Mouse (Mus musculus): Measurements from ENCODE around the gene Il23r.
A peak's percentile ranks its signal among the peaks of the same experiment; 100 is the strongest.
"Not testable (repeated sequence)": the region's sequence is repeated elsewhere in the genome, so short reads cannot be mapped to it uniquely, and the experiment has no call there.

Gene Il23r

GRCm38 (mm10) chr6:67491755-67492154, at the start of gene Il23r:
Gene Il23r, minus strand, starts transcription at chr6:67491855.
- DNase-seq (ENCODE audit: low read depth) = no peak

DNA sequence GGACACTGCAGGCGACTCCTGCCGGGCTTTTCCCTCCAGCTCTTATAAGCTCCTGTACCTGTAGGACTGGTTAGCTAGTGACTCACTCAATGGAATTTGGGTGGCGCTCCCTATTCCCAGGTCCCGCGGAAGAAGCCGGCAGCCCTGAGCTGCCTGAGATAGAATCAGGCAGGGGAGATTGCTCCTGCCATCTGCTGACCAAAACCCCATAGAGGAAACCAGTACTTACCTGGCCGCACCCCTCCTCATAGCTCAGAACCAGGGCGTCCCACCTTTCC, 44.1 kb upstream of the Il23r start, which contains the start of gene Tacstd2:
TSS of gene Tacstd2 (minus strand) at position 20 of the 278 bp plus-strand sequence.
- no peak for DNase-seq (ENCODE audit: low read depth)

GRCm38 (mm10) chr6:67535005-67535776, 43.5 kb upstream of the Il23r start:
- DNase-seq (ENCODE audit: low read depth) = no peak

DNA sequence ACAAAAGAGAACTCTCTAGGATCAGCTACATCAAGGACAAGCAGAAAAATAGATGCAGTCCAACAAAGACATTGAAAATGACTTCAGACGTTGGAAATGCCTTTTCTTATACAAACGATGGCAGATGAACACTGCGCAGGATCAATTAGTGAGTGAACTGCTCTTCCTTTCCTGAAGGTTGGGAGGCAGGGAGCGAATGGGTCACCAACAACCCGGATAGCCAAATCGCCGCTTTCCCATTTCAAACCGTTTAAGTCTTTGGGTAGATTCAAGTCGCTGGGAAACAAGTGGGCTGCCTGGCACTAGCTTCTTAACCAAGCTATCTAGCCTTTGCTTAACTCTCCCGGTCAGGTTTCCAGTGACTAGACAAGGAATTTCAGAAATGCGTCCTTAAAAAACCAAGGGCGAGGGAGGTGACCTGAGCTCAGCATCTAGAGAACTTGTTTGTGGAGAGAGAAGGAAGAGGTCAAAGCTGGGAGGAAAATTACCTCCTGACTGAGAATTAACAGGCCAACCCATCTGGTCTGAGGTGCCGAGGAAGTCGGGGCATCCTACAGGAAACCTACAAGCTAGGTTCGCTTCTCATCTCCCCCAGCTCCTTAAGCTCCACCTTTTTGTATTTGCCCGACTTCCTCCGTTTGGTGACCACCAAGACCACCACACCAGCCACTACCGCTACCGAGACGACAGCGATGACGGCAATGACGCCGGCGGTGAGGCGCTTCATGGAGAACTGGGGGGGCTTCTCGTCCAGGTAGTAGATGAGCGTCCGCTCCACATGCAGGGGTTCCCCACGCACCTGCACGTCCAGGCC, 42.7 kb upstream of the Il23r start:
- DNase-seq (ENCODE audit: low read depth) = no peak

DNA sequence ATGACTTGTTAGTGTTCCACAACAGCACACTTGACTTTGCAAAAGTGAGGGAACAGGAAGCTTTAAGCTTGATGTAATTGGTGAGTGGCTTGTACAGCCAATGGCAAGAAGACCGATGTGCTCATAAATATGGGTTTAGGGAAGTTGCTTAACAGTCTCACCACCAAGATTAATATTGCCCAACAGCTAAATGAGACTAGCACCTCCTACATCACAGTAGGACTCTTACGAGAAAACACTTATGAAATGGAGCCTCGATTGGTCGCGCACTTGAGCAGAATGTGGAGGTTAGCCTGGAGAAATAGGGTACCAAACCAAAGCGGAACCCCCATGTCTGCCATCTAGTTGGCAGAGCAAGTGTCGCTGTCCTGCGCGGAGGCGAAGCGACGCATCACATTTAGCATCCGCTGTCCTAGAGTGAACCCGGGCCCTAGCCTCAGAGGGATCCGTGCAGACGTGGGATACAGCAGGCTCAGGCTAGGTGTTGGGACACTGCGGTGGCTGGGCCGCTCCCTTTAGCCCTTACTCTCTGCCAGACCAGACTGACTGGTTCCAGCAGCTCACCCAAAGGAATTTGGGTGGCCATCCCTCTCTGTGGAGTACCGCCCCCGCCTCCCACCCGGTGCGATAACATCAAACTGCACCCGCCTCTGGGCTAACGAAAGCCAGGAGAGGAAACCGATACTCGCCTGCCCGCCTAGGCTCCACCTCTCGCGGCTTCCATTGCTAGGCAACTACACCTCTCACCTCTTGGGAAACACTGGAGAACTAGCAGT, 41.2 kb upstream of the Il23r start:
- no peak for DNase-seq (ENCODE audit: low read depth)

- no peak for DNase-seq (ENCODE audit: low read depth)
Observed at GRCm38 (mm10) chr6:67531822-67532162, 40.1 kb upstream of the Il23r start.

- no peak for DNase-seq (ENCODE audit: low read depth)
Observed at GRCm38 (mm10) chr6:67530992-67531821, 39.6 kb upstream of the Il23r start.

DNA sequence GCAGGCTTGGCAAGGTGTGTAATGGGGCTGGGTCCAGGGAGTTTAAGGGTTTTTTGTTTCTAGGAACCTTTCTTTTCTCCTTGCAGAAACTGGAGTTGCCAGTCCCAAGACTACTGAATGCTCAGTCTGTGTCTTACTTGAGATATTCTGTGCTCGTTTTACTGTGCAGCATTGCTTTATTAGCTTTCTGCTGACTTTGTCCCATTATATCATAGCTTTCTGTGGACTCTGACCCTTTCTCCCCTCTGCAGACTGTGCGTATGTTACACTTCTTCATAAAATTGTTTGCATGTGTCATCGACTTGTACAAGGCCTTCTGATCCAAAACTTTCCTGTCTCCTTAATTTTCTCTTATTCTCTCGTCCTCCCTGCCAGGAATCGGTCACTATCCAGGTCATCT, 34.7 kb upstream of the Il23r start:
- no peak for DNase-seq (ENCODE audit: low read depth)

DNA sequence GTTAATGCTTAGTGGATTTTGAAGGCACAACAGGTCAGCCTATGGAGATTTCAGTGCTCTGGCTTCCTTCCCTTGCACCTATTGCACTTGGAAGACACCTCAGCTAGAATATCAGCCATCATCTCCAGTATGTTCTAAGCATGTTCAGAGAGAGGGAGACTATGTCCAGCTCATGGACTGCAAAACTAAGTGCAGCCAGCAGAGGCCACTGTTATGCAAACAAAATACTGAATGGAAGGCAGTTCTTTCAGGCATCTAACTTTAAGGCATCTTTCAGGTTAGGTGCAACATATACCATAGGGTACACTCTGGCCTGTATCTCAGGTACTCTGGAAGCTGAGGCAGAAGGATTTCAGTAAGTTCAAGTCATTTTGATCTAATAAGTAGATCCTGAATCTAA, 19.1 kb upstream of the Il23r start:
- DNase-seq (ENCODE audit: low read depth) = no peak

DNA sequence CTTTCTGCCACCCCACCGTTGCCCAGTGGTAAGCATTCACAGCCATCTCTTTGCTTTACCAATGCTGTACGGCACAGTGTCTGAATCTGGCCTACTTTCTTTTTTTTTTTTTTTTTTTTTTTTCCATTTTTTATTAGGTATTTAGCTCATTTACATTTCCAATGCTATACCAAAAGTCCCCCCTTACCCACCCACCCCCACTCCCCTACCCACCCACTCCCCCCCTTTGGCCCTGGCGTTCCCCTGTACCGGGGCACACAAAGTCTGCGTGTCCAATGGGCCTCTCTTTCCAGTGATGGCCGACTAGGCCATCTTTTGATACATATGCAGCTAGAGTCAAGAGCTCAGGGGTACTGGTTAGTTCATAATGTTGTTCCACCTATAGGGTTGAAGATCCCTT, 10.3 kb upstream of the Il23r start:
- not testable (repeated sequence) for DNase-seq (ENCODE audit: low read depth)

GRCm38 (mm10) chr6:67481012-67481411, 10.6 kb downstream of the Il23r start:
- no peak for DNase-seq (ENCODE audit: low read depth)

DNA sequence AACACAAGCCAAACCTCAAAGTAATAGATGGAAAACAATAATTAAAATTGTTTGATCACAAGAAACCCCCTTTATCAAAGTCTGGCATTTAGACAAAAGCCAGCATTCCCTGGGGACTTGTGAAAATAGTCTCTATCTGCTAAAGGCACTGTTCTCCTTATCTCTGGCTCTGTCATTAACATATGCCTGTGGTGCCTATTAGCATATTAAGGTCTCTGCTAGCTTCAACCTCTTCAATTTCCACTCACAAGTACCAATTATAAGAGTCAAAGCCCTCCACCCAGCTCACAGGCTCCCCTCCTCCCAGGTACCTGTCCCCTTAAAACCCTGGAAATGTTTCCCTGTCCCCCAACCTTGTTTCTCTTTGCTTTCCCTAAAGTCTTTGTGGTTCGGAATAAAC, 20.4 kb downstream of the Il23r start:
- no peak for DNase-seq (ENCODE audit: low read depth)

GRCm38 (mm10) chr6:67459424-67459823, 32.2 kb downstream of the Il23r start:
- no peak for DNase-seq (ENCODE audit: low read depth)

- DNase-seq (ENCODE audit: low read depth) = peak; percentile 23
Observed at GRCm38 (mm10) chr6:67451330-67451729, 40.3 kb downstream of the Il23r start.

GRCm38 (mm10) chr6:67445866-67446265, 45.8 kb downstream of the Il23r start:
- DNase-seq (ENCODE audit: low read depth) = no peak

GRCm38 (mm10) chr6:67443124-67443523, 48.5 kb downstream of the Il23r start:
- no peak for DNase-seq (ENCODE audit: low read depth)

DNA sequence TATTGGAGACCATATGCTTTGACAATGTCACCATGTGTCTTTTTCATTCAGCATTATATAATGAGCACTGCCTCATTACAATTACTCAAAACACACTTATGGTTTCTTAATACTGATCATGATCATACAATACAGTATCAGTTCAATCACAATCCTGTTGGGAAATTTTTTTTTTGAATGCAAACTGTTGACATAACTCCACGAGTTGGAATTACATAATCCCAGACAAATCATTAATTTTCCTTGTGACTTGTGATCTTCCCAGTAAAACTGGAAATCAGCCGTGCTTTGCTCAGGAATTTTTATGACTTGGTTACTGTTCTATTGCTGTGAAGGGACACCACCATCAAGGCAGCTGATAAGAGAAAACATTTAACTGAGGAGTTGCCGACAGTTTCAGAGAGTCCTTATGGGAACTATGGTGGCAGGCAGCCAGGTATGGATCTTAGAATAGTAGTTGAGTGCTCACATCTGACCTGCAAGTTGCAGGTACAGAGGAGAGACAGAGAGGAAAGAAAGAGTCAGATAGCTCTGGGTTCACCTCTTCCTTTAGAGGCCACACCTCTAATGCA, 53.8 kb downstream of the Il23r start:
- no peak for DNase-seq (ENCODE audit: low read depth)

GRCm38 (mm10) chr6:67437028-67437427, 54.6 kb downstream of the Il23r start:
- DNase-seq (ENCODE audit: low read depth) = no peak

DNA sequence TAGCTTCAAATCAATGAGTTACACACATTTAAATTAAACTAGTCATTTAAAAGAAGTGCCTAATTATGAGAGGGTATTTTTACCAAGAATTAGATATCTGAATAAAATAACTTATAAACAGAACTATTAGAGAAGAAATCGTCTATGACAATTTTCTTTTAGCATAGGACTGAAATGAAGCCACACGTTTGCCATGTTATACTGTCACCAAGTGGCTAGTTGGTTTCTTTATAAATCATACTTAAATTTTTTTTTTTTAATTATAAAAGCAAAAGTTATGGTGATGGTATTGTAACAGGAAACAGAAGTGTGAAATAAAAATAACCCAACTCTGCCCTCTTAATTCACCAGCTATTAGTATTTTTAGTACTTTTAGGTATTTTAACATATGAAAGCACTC, 55.4 kb downstream of the Il23r start:
- DNase-seq (ENCODE audit: low read depth) = peak; percentile 10

DNA sequence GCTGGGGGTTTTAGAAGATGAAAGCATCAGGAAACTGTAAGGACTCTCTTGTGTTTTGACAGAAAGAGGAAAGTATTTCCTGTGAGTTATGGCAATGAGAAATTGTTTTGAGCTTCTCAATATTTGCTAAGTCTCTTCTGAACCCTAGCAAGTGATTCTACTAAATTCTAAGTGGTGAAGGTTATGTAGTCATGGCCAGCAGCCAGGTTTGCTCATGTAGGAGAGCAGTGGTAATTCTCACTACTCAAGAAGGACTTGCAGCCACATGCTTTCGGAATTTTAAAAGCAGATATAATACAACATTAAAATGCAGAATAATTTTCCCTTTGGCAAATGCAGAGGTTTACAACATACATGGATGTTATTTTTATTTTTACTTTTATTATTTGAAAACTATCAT, 55.9 kb downstream of the Il23r start:
- no peak for DNase-seq (ENCODE audit: low read depth)

DNA sequence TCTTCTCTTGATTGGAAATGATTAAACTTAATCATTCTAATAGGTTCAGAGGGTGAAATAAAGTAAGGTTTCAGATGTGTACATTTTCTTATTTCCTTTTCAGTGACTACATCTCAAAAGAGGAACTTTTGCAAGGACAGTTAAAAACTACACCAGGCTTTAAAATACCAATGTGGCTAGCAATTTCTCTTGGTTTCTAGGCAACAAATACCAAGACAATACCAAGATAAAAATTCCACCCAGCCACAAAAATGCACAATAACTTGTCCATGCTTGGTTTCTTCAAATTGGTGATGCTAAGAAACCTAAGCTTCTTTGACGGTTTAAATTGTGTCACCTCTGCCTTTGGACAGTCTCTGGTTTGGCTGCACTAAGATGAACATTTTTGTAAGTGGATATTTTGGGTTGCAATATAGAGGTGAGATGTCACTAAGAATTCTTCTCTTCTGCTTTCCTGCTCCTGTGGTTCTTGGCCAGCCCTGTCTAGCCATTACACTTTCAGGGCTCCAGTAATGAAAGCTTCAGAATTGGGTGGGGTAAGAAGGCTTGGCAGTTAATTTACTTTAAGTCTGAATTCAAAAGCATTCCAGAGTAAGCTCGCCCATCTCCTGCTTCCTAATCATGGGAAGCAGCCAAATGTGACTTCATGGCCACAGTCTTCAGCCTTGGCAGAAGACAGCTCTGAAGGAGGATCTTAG, 56.8 kb downstream of the Il23r start:
- no peak for DNase-seq (ENCODE audit: low read depth)

All from c-Kit-positive CD71-negative TER-119-negative erythroid progenitor cells, embryonic 14.5 days (primary cell).